Mouse (Mus musculus): Measurements from ENCODE around the gene Gm49387. TPM values are rescaled to one million over a fixed set of nuclear protein-coding genes. Genes with fewer than 3 reads are reported as not detected.
"Not testable (repeated sequence)": the region's sequence is repeated elsewhere in the genome, so short reads cannot be mapped to it uniquely, and the experiment has no call there.

The Gm49387 gene
- polyA plus RNA-seq, 1 experiment = not detected

GRCm38 (mm10) chr14:31604916-31605315 is 35.8 kb downstream of the Gm49387 start:
- Histone ChIP-seq H3K36me3 (ENCODE audit: control insufficient read depth, insufficient read depth) (no peaks in the 10 kb centered on the region), H3K79me2 (ENCODE audit: control insufficient read depth, insufficient read depth) (no peaks in the 10 kb centered on the region), H3K4me3 (no peak overlapping the region), H3ac (ENCODE audit: control insufficient read depth, insufficient read length) (no peak overlapping the region), H3K4me2 (ENCODE audit: low read depth) (no peak overlapping the region), H3K27me3 (ENCODE audit: control insufficient read depth, insufficient read depth, insufficient read length) (peaks cover 32% of the 10 kb centered on the region)
- no peak for TF ChIP-seq SRF (IDR thresholded peaks at IDR 0.05; ENCODE audit: control insufficient read depth, insufficient read length, low read depth)

- H3K36me3 ChIP-seq (ENCODE audit: control insufficient read depth, insufficient read depth) = not testable (repeated sequence)
These were observed 38.1 kb downstream of the Gm49387 start for GRCm38 (mm10) chr14:31602616-31602979.

GRCm38 (mm10) chr14:31601908-31602615 is 38.6 kb downstream of the Gm49387 start:
- TF ChIP-seq MYOG (IDR thresholded peaks at IDR 0.05; ENCODE audit: control insufficient read depth in 1 of 3, insufficient read depth in 1 of 3, insufficient read length in 2 of 3, low read depth in 2 of 3) (no peak), TCF12 (IDR thresholded peaks at IDR 0.05; ENCODE audit: insufficient read depth, poor library complexity, severe bottlenecking) (no peak), POLR2AphosphoS2 (IDR thresholded peaks at IDR 0.05; ENCODE audit: insufficient read length, low read depth) (no peak), POLR2A (IDR thresholded peaks at IDR 0.05; ENCODE audit: insufficient read length, low read depth) (no peak), SRF (IDR thresholded peaks at IDR 0.05; ENCODE audit: control insufficient read depth, insufficient read length, low read depth) (no peak), REST (IDR thresholded peaks at IDR 0.05; ENCODE audit: insufficient read depth, insufficient read length) (no peak), TCF3 (IDR thresholded peaks at IDR 0.05; ENCODE audit: insufficient read length, low read depth) (no peak), E2F4 (IDR thresholded peaks at IDR 0.05; ENCODE audit: insufficient read depth) (no peak), CEBPB (IDR thresholded peaks at IDR 0.05; ENCODE audit: insufficient read depth, poor library complexity, severe bottlenecking) (no peak)
- H3K79me2 ChIP-seq (ENCODE audit: control insufficient read depth, insufficient read depth) = no peaks in the 10 kb centered on the region
- H3K27me3 ChIP-seq (ENCODE audit: control insufficient read depth, insufficient read depth, insufficient read length) = peaks cover 30% of the 10 kb centered on the region
- H3ac ChIP-seq (ENCODE audit: control insufficient read depth, insufficient read length) = no peak overlapping the region
- no peak overlapping the region for H3K4me3 ChIP-seq
- H3K4me2 ChIP-seq (ENCODE audit: low read depth) = no peak overlapping the region
- H3K36me3 ChIP-seq (ENCODE audit: control insufficient read depth, insufficient read depth) = no peaks in the 10 kb centered on the region

More at GRCm38 (mm10) chr14:31602616-31602979, 38.1 kb downstream of the Gm49387 start:
- not testable (repeated sequence) for H3K4me2 ChIP-seq (ENCODE audit: low read depth); H3K4me3 ChIP-seq; H3ac ChIP-seq (ENCODE audit: control insufficient read depth, insufficient read length); H3K79me2 ChIP-seq (ENCODE audit: control insufficient read depth, insufficient read depth)
- H3K27me3 ChIP-seq (ENCODE audit: control insufficient read depth, insufficient read depth, insufficient read length) = peaks cover 30% of the 10 kb centered on the region

- Histone ChIP-seq H3K36me3 (ENCODE audit: control insufficient read depth, insufficient read depth) (no peaks in the 10 kb centered on the region), H3K27me3 (ENCODE audit: control insufficient read depth, insufficient read depth, insufficient read length) (peaks cover 19% of the 10 kb centered on the region), H3K79me2 (ENCODE audit: control insufficient read depth, insufficient read depth) (no peaks in the 10 kb centered on the region)
These were observed 43.2 kb downstream of the Gm49387 start for GRCm38 (mm10) chr14:31597446-31597845.

GRCm38 (mm10) chr14:31596408-31596807 is 44.3 kb downstream of the Gm49387 start:
- Histone ChIP-seq H3K27me3 (ENCODE audit: control insufficient read depth, insufficient read depth, insufficient read length) (peaks cover 13% of the 10 kb centered on the region), H3ac (ENCODE audit: control insufficient read depth, insufficient read length) (no peak overlapping the region), H3K36me3 (ENCODE audit: control insufficient read depth, insufficient read depth) (no peaks in the 10 kb centered on the region), H3K79me2 (ENCODE audit: control insufficient read depth, insufficient read depth) (no peaks in the 10 kb centered on the region), H3K4me2 (ENCODE audit: low read depth) (no peak overlapping the region), H3K4me3 (no peak overlapping the region)
- TF ChIP-seq MYOD1 (IDR thresholded peaks at IDR 0.05; ENCODE audit: control insufficient read depth in 1 of 3, insufficient read length in 2 of 3, low read depth in 2 of 3) (no peak), E2F4 (IDR thresholded peaks at IDR 0.05; ENCODE audit: insufficient read depth) (no peak), MYOG (IDR thresholded peaks at IDR 0.05; ENCODE audit: control insufficient read depth in 1 of 3, insufficient read depth in 1 of 3, insufficient read length in 2 of 3, low read depth in 2 of 3) (no peak), USF1 (IDR thresholded peaks at IDR 0.05; ENCODE audit: low read depth) (no peak)

More at GRCm38 (mm10) chr14:31597446-31597845, 43.2 kb downstream of the Gm49387 start:
- Histone ChIP-seq H3ac (ENCODE audit: control insufficient read depth, insufficient read length) (no peak overlapping the region), H3K4me3 (no peak overlapping the region), H3K4me2 (ENCODE audit: low read depth) (no peak overlapping the region)
- TF ChIP-seq MAX (IDR thresholded peaks at IDR 0.05; ENCODE audit: low read depth) (no peak), CEBPB (IDR thresholded peaks at IDR 0.05; ENCODE audit: insufficient read depth, poor library complexity, severe bottlenecking) (no peak), POLR2A (IDR thresholded peaks at IDR 0.05; ENCODE audit: insufficient read length, low read depth) (no peak), SRF (IDR thresholded peaks at IDR 0.05; ENCODE audit: control insufficient read depth, insufficient read length, low read depth) (no peak), POLR2AphosphoS2 (IDR thresholded peaks at IDR 0.05; ENCODE audit: insufficient read length, low read depth) (no peak), REST (IDR thresholded peaks at IDR 0.05; ENCODE audit: insufficient read depth, insufficient read length) (no peak), MYOD1 (IDR thresholded peaks at IDR 0.05; ENCODE audit: control insufficient read depth in 1 of 3, insufficient read length in 2 of 3, low read depth in 2 of 3) (no peak), USF1 (IDR thresholded peaks at IDR 0.05; ENCODE audit: low read depth) (no peak), TCF3 (IDR thresholded peaks at IDR 0.05; ENCODE audit: insufficient read length, low read depth) (no peak), E2F4 (IDR thresholded peaks at IDR 0.05; ENCODE audit: insufficient read depth) (no peak), MYOG (IDR thresholded peaks at IDR 0.05; ENCODE audit: control insufficient read depth in 1 of 3, insufficient read depth in 1 of 3, insufficient read length in 2 of 3, low read depth in 2 of 3) (no peak)

Measured in myocyte (in vitro differentiated cells).